Mouse (Mus musculus): Measurements from ENCODE around the gene 2810004N23Rik. TPM values are rescaled to one million over a fixed set of nuclear protein-coding genes. Genes with fewer than 3 reads are reported as not detected.

The 2810004N23Rik gene
- polyA plus RNA-seq (2014; fragmentation: Illumina TruSeq; extraction: RNeasy Lipid Tissue Mini Kit (QIAGEN cat#74804); ENCODE audit: low read depth, low replicate concordance), result 27.9 TPM

DNA sequence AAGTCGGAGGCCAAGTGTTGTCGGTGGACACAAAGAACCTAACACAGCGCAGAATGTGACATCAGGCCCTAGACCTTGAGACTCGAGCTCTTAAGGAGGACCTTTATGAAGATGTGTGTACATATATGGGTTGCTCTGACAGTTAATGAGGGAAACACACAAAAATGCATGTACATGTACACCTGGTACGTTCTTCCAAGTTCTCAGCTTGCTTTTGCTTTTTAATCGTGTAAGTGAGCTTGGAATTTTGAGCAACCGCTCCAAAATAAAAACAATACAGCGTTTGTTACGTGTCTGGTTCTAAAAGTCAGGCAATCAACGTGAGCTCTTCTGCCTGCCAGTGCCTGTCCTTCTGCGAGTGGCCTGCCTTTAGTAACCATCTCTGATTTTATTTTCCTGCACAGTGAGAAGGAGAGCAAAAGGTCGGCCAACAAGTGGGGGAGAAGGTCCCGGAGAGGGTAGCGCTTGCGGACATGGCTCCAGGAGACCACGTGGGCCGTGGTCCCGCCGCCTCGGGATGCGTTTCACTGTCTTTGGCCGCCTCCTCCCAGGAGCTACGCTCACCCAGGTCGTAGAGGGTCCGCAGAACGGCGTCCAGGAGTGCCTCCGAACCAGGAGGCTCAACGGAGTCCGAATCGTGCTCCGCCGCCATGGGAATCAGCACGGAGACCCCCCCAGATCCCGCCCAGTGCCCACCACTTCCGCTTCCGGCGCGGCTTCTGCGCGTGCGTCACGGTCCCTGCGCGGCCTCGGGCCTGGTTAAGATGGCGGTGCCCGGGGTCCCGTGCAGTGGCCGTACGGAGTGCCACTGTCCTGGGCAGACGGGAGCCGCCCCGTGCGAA is at the start of gene 2810004N23Rik, which contains the start of gene Gnpat:
Gene 2810004N23Rik (minus strand): TSS at position 800 of the 842 bp plus-strand sequence.
Gene Gnpat (plus strand): TSS at position 713 of the 842 bp plus-strand sequence.

DNA sequence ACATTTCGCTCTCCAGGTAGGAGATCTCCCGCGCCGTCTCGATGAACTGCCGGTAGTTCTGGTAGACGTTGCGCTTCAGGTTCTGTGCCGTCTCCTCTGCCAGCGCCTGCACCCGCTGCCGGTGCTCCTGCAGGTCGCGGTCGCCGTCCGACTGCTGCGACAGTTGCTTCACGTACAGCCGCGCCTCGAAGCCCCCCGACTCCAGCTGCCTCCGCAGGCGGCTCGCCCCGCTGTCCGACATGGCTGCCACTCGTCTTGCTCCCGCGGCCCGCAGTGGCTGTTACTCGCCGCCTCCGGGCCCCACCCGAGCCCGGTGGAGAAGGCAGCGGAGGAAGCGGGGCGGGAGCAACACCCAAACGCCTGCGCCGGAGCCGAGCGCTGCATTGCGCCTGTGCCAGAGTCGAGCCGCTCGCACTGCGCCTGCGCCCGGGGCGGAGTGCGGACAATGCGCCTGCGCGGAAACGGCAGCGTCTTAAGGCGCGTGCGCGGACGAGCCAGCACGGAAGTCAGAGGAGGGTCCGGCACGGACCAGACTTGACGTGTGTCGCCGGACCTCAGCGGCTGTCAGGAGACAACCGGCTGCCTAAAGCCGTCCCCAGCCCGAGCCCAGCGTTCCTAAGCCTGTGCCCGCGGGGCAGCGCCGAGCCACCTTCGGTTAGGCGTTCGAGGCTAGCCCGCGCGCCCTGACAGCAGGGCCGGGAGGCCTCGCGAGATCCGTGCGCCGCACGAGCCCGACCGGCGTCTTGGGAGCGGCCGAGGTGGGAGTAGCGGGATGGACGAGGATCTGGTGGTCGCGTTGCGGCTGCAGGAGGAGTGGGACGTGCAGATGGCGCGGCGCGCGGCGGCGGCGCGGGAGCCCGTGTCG is 34.7 kb upstream of the 2810004N23Rik start, which contains the start of the genes Exoc8 and Sprtn:
Gene Exoc8 (minus strand): TSS at position 320 of the 865 bp plus-strand sequence.
Gene Sprtn (plus strand): TSS at position 501 of the 865 bp plus-strand sequence.

DNA sequence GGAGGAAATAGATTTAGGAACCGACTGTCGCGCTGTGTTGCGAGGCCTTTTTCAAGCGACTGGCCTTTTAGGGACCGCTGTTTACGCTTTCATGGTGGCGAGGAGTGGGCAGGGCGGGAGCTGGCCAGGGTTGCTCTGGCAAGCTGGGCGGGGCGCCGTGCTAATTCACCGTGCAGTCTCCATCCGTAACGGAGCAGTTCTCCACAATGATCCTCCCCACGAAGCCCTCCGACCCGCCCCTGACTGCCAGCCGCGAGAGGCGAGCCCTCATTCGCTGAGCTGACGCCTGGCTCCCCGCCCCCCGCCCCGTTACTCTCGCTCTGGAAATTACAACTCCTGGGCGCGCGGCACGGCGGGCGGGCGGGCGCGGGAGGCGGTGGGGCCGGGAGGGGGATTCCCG is 70.2 kb downstream of the 2810004N23Rik start, which contains the start of gene Trim67:
Gene Trim67 (plus strand): TSS at position 385 of the 400 bp plus-strand sequence.

Other genes starting within 250 kb of the 2810004N23Rik start
- gene 2310022B05Rik, start 199.8 kb downstream of the 2810004N23Rik start, polyA plus RNA-seq (2014; fragmentation: Illumina TruSeq; extraction: RNeasy Lipid Tissue Mini Kit (QIAGEN cat#74804); ENCODE audit: low read depth, low replicate concordance), result 4.1 TPM
- 20.0 TPM for gene Ttc13, start 141.1 kb downstream of the 2810004N23Rik start, polyA plus RNA-seq (2014; fragmentation: Illumina TruSeq; extraction: RNeasy Lipid Tissue Mini Kit (QIAGEN cat#74804); ENCODE audit: low read depth, low replicate concordance)
- gene Arv1, start 141.0 kb downstream of the 2810004N23Rik start, polyA plus RNA-seq (2014; fragmentation: Illumina TruSeq; extraction: RNeasy Lipid Tissue Mini Kit (QIAGEN cat#74804); ENCODE audit: low read depth, low replicate concordance), result 1.4 TPM
- gene Fam89a, start 111.3 kb downstream of the 2810004N23Rik start, polyA plus RNA-seq (2014; fragmentation: Illumina TruSeq; extraction: RNeasy Lipid Tissue Mini Kit (QIAGEN cat#74804); ENCODE audit: low read depth, low replicate concordance), result 9.7 TPM
- gene Trim67, start 70.0 kb downstream of the 2810004N23Rik start, polyA plus RNA-seq (2014; fragmentation: Illumina TruSeq; extraction: RNeasy Lipid Tissue Mini Kit (QIAGEN cat#74804); ENCODE audit: low read depth, low replicate concordance), result not detected
- gene Gnpat, start 87 bp downstream of the 2810004N23Rik start, polyA plus RNA-seq (2014; fragmentation: Illumina TruSeq; extraction: RNeasy Lipid Tissue Mini Kit (QIAGEN cat#74804); ENCODE audit: low read depth, low replicate concordance), result 38.5 TPM
- 5.0 TPM for gene Exoc8, start 34.6 kb upstream of the 2810004N23Rik start, polyA plus RNA-seq (2014; fragmentation: Illumina TruSeq; extraction: RNeasy Lipid Tissue Mini Kit (QIAGEN cat#74804); ENCODE audit: low read depth, low replicate concordance)
- gene Sprtn, start 34.8 kb upstream of the 2810004N23Rik start, polyA plus RNA-seq (2014; fragmentation: Illumina TruSeq; extraction: RNeasy Lipid Tissue Mini Kit (QIAGEN cat#74804); ENCODE audit: low read depth, low replicate concordance), result 5.5 TPM
- 14.8 TPM for gene Egln1, start 86.2 kb upstream of the 2810004N23Rik start, polyA plus RNA-seq (2014; fragmentation: Illumina TruSeq; extraction: RNeasy Lipid Tissue Mini Kit (QIAGEN cat#74804); ENCODE audit: low read depth, low replicate concordance)
- gene Tsnax, start 149.9 kb upstream of the 2810004N23Rik start, polyA plus RNA-seq (2014; fragmentation: Illumina TruSeq; extraction: RNeasy Lipid Tissue Mini Kit (QIAGEN cat#74804); ENCODE audit: low read depth, low replicate concordance), result 25.2 TPM
- not detected for gene Disc1, start 191.1 kb upstream of the 2810004N23Rik start, polyA plus RNA-seq (2014; fragmentation: Illumina TruSeq; extraction: RNeasy Lipid Tissue Mini Kit (QIAGEN cat#74804); ENCODE audit: low read depth, low replicate concordance)

Data from liver, adult 10 weeks (tissue).